Mouse (Mus musculus): ENCODE results near the gene Slc12a9. TPM values are rescaled to one million over a fixed set of nuclear protein-coding genes. Genes with fewer than 3 reads are reported as not detected.

Slc12a9 gene
- polyA plus RNA-seq, 1 experiment from 2014 or later, result 23.6 TPM

- H3K9me3 ChIP-seq (replicated peaks), result no peaks in the 10 kb centered on the region
- no peaks in the 10 kb centered on the region for H3K27me3 ChIP-seq
- H3K36me3 ChIP-seq, result peaks cover 72% of the 10 kb centered on the region
- H3K4me2 ChIP-seq (replicated peaks), result no peak overlapping the region
- ATAC-seq (ENCODE audit: low FRiP score), result no peak
- H3K4me3 ChIP-seq, result no peak overlapping the region
- H3K4me1 ChIP-seq, result no peaks in the 10 kb centered on the region
- H3K27ac ChIP-seq, result no peak overlapping the region
- 93% methylated on average over 3 of the region's 3 CpGs for WGBS
- no peak overlapping the region for H3K9ac ChIP-seq
Measured at GRCm38 (mm10) chr5:137320996-137321395, 12.4 kb downstream of the Slc12a9 start.

- H3K9me3 ChIP-seq (replicated peaks), result no peaks in the 10 kb centered on the region
- H3K9ac ChIP-seq, result no peak overlapping the region
- H3K4me1 ChIP-seq, result peaks cover 20% of the 10 kb centered on the region
- H3K4me2 ChIP-seq (replicated peaks), result no peak overlapping the region
- ATAC-seq (ENCODE audit: low FRiP score), result no peak
- no peak overlapping the region for H3K27ac ChIP-seq
- H3K36me3 ChIP-seq, result peaks cover 58% of the 10 kb centered on the region
- no peak overlapping the region for H3K4me3 ChIP-seq
- WGBS, result 81% methylated on average over 1 of the region's 1 CpGs
- H3K27me3 ChIP-seq, result peaks cover 9% of the 10 kb centered on the region
Measured at GRCm38 (mm10) chr5:137318570-137318969, 14.8 kb downstream of the Slc12a9 start.

GRCm38 (mm10) chr5:137317361-137317760 lies 16.0 kb downstream of the Slc12a9 start:
- H3K36me3 ChIP-seq, result peaks cover 46% of the 10 kb centered on the region
- no peaks in the 10 kb centered on the region for H3K9me3 ChIP-seq (replicated peaks)
- WGBS, result 91% methylated on average over 8 of the region's 8 CpGs
- H3K4me2 ChIP-seq (replicated peaks), result no peak overlapping the region
- no peak for ATAC-seq (ENCODE audit: low FRiP score)
- peaks cover 32% of the 10 kb centered on the region for H3K4me1 ChIP-seq
- H3K9ac ChIP-seq, result no peak overlapping the region
- no peak overlapping the region for H3K4me3 ChIP-seq
- peaks cover 9% of the 10 kb centered on the region for H3K27me3 ChIP-seq
- H3K27ac ChIP-seq, result no peak overlapping the region

GRCm38 (mm10) chr5:137315084-137315903 lies 18.1 kb downstream of the Slc12a9 start:
- Histone ChIP-seq H3K4me1 (peaks cover 34% of the 10 kb centered on the region), H3K9me3 (replicated peaks) (no peaks in the 10 kb centered on the region), H3K4me3 (0 out of 2 replicates have a peak overlapping the region, but pooled peaks have one; percentile 46), H3K9ac (peak overlapping the region; percentile 73), H3K36me3 (peaks cover 38% of the 10 kb centered on the region), H3K4me2 (replicated peaks) (peak overlapping the region; percentile 68; the same call in 1 of the 2 replicates), H3K27me3 (peaks cover 9% of the 10 kb centered on the region), H3K27ac (peak overlapping the region; percentile 72; the same call in 1 of the 2 replicates)
- ATAC-seq (ENCODE audit: low FRiP score), result no peak; the same call in 1 of the 2 replicates
- 41% methylated on average over 30 of the region's 30 CpGs for WGBS

GRCm38 (mm10) chr5:137314193-137315083 lies 19.0 kb downstream of the Slc12a9 start, which contains the start of gene Trip6:
Gene Trip6 (minus strand): TSS chr5:137314404.
- Histone ChIP-seq H3K36me3 (peaks cover 38% of the 10 kb centered on the region), H3K9me3 (replicated peaks) (no peaks in the 10 kb centered on the region), H3K27me3 (peaks cover 9% of the 10 kb centered on the region), H3K4me1 (peaks cover 34% of the 10 kb centered on the region), H3K9ac (peak within 1 kb of the TSS; percentile 73), H3K27ac (peak within 1 kb of the TSS; percentile 72), H3K4me3 (peak within 1 kb of the TSS; percentile 46), H3K4me2 (replicated peaks) (peak within 1 kb of the TSS; percentile 68)
- 12% methylated on average over 30 of the region's 30 CpGs for WGBS
- ATAC-seq (ENCODE audit: low FRiP score), result peak; percentile 89

- Histone ChIP-seq H3K9me3 (replicated peaks) (no peaks in the 10 kb centered on the region), H3K4me3 (peak overlapping the region; percentile 46), H3K4me2 (replicated peaks) (peak overlapping the region; percentile 68), H3K9ac (peak overlapping the region; percentile 73), H3K27ac (peak overlapping the region; percentile 72), H3K4me1 (peaks cover 34% of the 10 kb centered on the region), H3K27me3 (peaks cover 9% of the 10 kb centered on the region), H3K36me3 (peaks cover 42% of the 10 kb centered on the region)
- 2% methylated on average over 22 of the region's 22 CpGs for WGBS
- ATAC-seq (ENCODE audit: low FRiP score), result peak; percentile 49
Measured at GRCm38 (mm10) chr5:137313466-137314192, 19.8 kb downstream of the Slc12a9 start.

GRCm38 (mm10) chr5:137308356-137308755 lies 25.0 kb downstream of the Slc12a9 start:
- H3K4me3 ChIP-seq, result peak overlapping the region; percentile 90
- H3K4me1 ChIP-seq, result peaks cover 39% of the 10 kb centered on the region
- 93% methylated on average over 4 of the region's 4 CpGs for WGBS
- ATAC-seq (ENCODE audit: low FRiP score), result no peak
- no peaks in the 10 kb centered on the region for H3K9me3 ChIP-seq (replicated peaks)
- peak overlapping the region; percentile 97 for H3K9ac ChIP-seq
- peak overlapping the region; percentile 97 for H3K27ac ChIP-seq
- no peaks in the 10 kb centered on the region for H3K27me3 ChIP-seq
- peak overlapping the region; percentile 72 for H3K4me2 ChIP-seq (replicated peaks)
- peaks cover 40% of the 10 kb centered on the region for H3K36me3 ChIP-seq

- Histone ChIP-seq H3K27me3 (no peaks in the 10 kb centered on the region), H3K4me2 (replicated peaks) (peak within 1 kb of the TSS; percentile 72), H3K9ac (peak within 1 kb of the TSS; percentile 97), H3K4me1 (peaks cover 28% of the 10 kb centered on the region), H3K4me3 (peak within 1 kb of the TSS; percentile 90), H3K27ac (peak within 1 kb of the TSS; percentile 97), H3K36me3 (peaks cover 51% of the 10 kb centered on the region), H3K9me3 (replicated peaks) (no peaks in the 10 kb centered on the region)
- WGBS, result under 1% methylated on average over 62 of the region's 72 CpGs
- ATAC-seq (ENCODE audit: low FRiP score), result peak; percentile 89
Measured at GRCm38 (mm10) chr5:137307071-137307912, 26.1 kb downstream of the Slc12a9 start, which contains the start of gene Srrt. Gene Srrt (minus strand): TSS chr5:137307674.

- Histone ChIP-seq H3K4me2 (replicated peaks) (peak overlapping the region; percentile 72), H3K9ac (peak overlapping the region; percentile 97), H3K36me3 (peaks cover 54% of the 10 kb centered on the region), H3K4me1 (peaks cover 27% of the 10 kb centered on the region), H3K27ac (peak overlapping the region; percentile 97), H3K9me3 (replicated peaks) (no peaks in the 10 kb centered on the region), H3K27me3 (no peaks in the 10 kb centered on the region), H3K4me3 (peak overlapping the region; percentile 90)
- ATAC-seq (ENCODE audit: low FRiP score), result no peak
- WGBS, result 18% methylated on average over 12 of the region's 12 CpGs
Measured at GRCm38 (mm10) chr5:137306439-137307005, 26.9 kb downstream of the Slc12a9 start.

- WGBS, result 70% methylated on average over 3 of the region's 3 CpGs
Measured at GRCm38 (mm10) chr5:137305822-137306221, 27.6 kb downstream of the Slc12a9 start.

More at GRCm38 (mm10) chr5:137305822-137306221, 27.6 kb downstream of the Slc12a9 start:
- H3K27me3 ChIP-seq, result no peaks in the 10 kb centered on the region
- ATAC-seq (ENCODE audit: low FRiP score), result no peak
- no peak overlapping the region for H3K27ac ChIP-seq
- H3K4me2 ChIP-seq (replicated peaks), result peak overlapping the region; percentile 72
- H3K36me3 ChIP-seq, result peaks cover 59% of the 10 kb centered on the region
- H3K9me3 ChIP-seq (replicated peaks), result no peaks in the 10 kb centered on the region
- peak overlapping the region; percentile 90 for H3K4me3 ChIP-seq
- H3K9ac ChIP-seq, result peak overlapping the region; percentile 97; the same call in 1 of the 2 replicates
- peaks cover 27% of the 10 kb centered on the region for H3K4me1 ChIP-seq
